Comparison of ENCODE assay signal across 16 mouse cellular contexts in genomic region chr1:83161658-83162057, GRCm38 (mm10). TPM values are rescaled to one million over a fixed set of nuclear protein-coding genes. Genes with fewer than 3 reads are reported as not detected.
"Had no signal": no experiment of that assay in that cellular context is flagged by ENCODE, and none has a peak within 500 bp of the region (broad histone marks: within the 10 kb centered on the region; RNA-seq: fewer than 3 reads in every experiment).

No protein-coding gene starts in this region.

- H3K4me1 ChIP-seq: liver, embryonic 15.5 days; midbrain, embryonic 15.5 days had no signal

- H3K36me3 ChIP-seq: hindbrain, embryonic 15.5 days; liver, embryonic 15.5 days; midbrain, embryonic 15.5 days; neural tube, embryonic 13.5 days had no signal

- H3K27ac ChIP-seq: hindbrain, embryonic 15.5 days; layer of hippocampus, adult 2 months; liver, embryonic 15.5 days; midbrain, embryonic 15.5 days; neural tube, embryonic 13.5 days had no signal

- H3K9me3 ChIP-seq: hindbrain, embryonic 15.5 days; liver, embryonic 15.5 days; midbrain, embryonic 15.5 days; neural tube, embryonic 13.5 days had no signal

- DNase-seq: lung, adult 2 months; lung, postnatal 36 days; right cerebral cortex, postnatal 14 days; thymus, adult 18-20 months; thymus, postnatal 14 days had no signal

- H3K4me2 ChIP-seq: hindbrain, embryonic 15.5 days; liver, embryonic 11.5 days; liver, embryonic 15.5 days; midbrain, embryonic 15.5 days; neural tube, embryonic 13.5 days had no signal

- H3K27me3 ChIP-seq: hindbrain, embryonic 15.5 days; liver, embryonic 15.5 days; midbrain, embryonic 15.5 days; neural tube, embryonic 13.5 days had no signal

- H3K4me3 ChIP-seq: hindbrain, embryonic 15.5 days; layer of hippocampus, adult 2 months; liver, embryonic 15.5 days; midbrain, embryonic 15.5 days; neural tube, embryonic 13.5 days had no signal

- H3K9ac ChIP-seq: hindbrain, embryonic 15.5 days; liver, embryonic 15.5 days; midbrain, embryonic 15.5 days; neural tube, embryonic 13.5 days had no signal

- ATAC-seq: intestine, postnatal 0 days; lung, postnatal 0 days; midbrain, embryonic 15.5 days had no signal

RNA-seq across cellular contexts. Expression of gene Daw1, which starts 2.1 kb away (rescaled TPM):
- polyA plus RNA-seq: intestine, postnatal 0 days; liver, embryonic 11.5 days; liver, embryonic 15.5 days; small intestine, adult 2 months; stomach, embryonic 16.5 days had no signal

RNA-seq across cellular contexts. Expression of gene Ccl20, which starts 45.1 kb away (rescaled TPM):
- polyA plus RNA-seq: hindbrain, embryonic 15.5 days; liver, embryonic 15.5 days; midbrain, embryonic 15.5 days; neural tube, embryonic 13.5 days; urinary bladder, adult 2 months had no signal
